Mouse (Mus musculus): ENCODE results near the gene Specc1.

Gene Specc1

DNA sequence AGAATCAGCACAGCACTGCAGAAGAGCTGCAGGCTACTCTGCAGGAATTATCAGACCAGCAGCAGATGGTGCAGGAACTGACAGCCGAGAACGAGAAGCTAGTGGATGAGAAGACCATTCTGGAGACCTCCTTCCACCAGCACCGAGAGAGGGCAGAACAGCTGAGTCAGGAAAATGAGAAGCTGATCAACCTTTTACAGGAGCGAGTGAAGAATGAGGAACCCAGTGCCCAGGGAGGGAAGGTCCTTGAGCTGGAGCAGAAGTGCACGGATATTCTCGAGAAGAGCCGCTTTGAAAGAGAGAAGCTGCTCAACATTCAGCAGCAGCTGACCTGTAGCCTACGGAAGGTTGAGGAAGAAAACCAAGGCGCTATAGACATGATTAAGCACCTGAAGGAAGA is 162.0 kb downstream of the Specc1 start:
- no peak for DNase-seq

DNA sequence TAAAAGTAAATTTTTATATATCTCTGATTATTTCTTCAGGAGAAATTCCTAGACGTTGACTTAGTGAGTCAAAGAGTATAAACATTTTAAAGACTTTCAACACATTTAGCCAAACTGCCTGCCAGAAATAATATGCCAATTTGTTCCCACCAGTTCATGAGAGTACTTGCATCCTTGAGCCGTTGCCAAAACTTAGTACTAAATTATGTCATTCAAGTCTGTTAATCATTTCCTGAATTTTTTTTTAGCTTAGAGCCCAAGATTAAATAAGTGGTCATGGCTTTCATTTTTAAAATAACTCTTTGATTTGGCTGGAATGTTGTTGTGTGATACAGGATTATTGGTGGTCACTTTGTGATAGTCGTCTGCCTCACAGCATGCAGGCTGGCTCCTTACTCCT is 163.3 kb downstream of the Specc1 start:
- no peak for DNase-seq

- DNase-seq, result no peak
Observed at GRCm38 (mm10) chr11:62121365-62121764, 164.8 kb downstream of the Specc1 start.

- peak; percentile 81 to 84 for DNase-seq
Observed at GRCm38 (mm10) chr11:62127692-62128091, 171.1 kb downstream of the Specc1 start.

- DNase-seq, result no peak
Observed at GRCm38 (mm10) chr11:62128197-62128596, 171.6 kb downstream of the Specc1 start.

DNA sequence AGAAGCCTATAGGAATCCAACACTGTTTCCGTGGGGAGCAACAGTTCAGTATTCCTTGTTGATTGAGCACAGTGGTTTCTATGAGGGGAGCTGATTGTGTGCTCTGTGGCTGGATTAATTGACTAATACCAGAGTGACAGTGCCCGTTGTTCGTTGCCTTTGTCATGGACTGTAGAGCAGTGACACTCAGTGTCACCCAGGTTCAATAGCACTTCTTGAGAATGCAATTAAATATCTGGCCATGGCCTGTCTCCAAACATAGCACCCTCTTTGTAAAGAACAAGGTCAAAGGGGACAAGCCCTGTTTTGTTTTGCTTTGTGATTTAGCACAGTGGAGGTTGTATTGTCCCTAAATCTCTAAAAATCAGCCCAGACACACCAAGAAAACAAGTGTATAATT is 173.6 kb downstream of the Specc1 start:
- DNase-seq, result no peak

GRCm38 (mm10) chr11:62130685-62131295 is 174.2 kb downstream of the Specc1 start:
- DNase-seq, result peak in 1 of 2 experiments; percentile 4

GRCm38 (mm10) chr11:62131601-62132000 is 175.0 kb downstream of the Specc1 start:
- DNase-seq, result no peak

DNA sequence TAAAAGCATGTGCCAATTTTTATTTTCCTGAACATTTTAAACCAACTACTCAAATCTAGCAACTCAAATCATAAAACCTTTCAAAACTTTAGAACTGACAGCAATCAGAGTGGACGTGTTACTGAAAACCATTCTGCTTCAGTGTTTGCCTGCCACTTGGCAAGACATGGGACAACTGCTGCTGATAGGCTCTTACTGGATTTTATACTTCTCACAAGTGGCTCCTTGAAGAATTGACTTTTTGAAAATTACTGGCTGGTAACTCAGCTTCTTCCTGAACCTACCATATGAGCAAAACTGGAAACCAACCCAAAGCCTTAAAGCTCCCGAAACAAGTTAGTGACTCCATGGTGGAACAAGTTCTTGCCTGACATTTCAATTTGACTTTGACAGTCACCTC is 177.6 kb downstream of the Specc1 start:
- no peak for DNase-seq

DNA sequence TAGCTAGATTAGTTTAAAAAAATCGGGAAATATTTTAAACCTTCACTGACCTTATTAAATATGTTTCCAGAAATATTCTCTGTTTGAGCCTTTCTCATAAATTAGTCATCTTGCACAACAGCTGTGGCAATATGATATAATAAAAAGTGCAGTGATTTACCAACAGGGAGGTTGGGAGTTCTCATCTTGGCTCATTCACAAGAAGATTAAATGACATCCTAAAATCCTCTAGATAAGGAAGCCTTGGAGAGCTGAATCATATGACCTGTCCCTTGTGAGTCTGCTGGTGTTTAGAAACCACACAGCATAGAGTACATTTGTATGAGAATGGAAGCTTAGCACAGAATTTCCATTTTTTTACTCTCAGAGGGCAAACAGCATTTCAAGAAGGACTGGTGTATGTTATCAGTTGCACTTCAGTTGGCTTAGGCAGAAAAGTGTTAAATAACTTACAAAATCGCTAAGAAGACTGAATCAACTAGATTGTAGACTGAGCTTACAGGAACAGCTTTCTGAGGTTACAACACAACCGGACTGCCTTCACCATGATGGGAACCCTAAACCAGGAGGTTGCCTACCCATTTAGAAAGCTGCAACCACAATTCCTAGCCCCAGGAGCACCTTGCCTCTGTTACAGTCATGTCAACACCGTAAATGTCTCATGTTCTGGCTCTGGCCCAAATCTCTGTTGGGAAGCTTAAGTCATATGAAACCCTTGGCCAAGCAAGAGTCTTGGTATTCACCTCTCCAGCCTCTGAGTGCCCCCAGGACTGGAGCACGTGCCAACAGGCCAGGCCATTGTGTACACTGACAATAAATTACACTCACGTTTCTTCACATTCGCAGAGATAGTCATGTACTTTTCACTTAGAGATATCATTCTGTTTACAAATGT is 188.9 kb downstream of the Specc1 start:
- no peak for DNase-seq

- DNase-seq, result no peak
Observed at GRCm38 (mm10) chr11:62146661-62147060, 190.1 kb downstream of the Specc1 start.

- no peak for DNase-seq
Observed at GRCm38 (mm10) chr11:62148026-62148425, 191.5 kb downstream of the Specc1 start.

- no peak for DNase-seq
Observed at GRCm38 (mm10) chr11:62148449-62148848, 191.9 kb downstream of the Specc1 start.

GRCm38 (mm10) chr11:62153057-62153456 is 196.5 kb downstream of the Specc1 start:
- no peak for DNase-seq

DNA sequence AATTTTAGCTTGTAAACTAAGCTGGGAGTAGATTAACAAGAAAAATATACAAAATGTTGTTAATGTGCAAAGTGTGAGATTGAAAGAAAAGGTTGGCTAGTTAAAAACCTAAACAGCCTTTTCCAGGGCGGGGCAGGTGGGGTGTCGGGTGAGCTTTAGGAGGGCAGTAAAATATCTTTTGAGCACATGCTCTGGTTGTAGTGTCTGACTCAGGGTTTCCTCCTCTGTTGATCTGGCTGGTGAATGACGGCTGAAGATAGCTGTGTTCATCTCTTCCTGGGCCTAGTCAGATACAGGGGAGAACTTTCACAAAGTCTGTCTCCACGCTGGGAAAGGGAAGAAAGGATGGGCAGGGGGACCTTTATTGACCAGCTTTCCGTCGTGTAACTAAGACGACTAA is 203.2 kb downstream of the Specc1 start:
- no peak for DNase-seq

DNA sequence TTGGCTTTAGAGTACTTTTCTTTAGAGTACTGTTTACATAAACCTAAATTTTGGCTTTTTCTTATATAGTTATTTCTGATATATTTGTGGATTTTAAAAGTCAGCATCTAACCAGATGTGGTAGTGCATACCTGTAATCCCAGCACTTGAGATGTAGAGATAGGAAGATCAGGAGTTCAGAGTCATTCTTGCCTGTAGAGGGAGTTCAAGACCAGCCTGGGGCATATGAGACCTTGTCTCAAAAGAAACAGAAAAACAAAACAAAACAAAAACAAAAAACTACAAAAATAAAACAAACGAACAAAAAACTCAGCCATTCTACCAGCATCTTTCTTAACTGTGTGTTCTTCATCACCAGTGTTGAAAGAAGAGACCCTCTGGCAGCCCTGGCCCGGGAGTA is 204.9 kb downstream of the Specc1 start:
- DNase-seq, result no peak

GRCm38 (mm10) chr11:62164357-62164756 is 207.8 kb downstream of the Specc1 start:
- DNase-seq, result no peak

DNA sequence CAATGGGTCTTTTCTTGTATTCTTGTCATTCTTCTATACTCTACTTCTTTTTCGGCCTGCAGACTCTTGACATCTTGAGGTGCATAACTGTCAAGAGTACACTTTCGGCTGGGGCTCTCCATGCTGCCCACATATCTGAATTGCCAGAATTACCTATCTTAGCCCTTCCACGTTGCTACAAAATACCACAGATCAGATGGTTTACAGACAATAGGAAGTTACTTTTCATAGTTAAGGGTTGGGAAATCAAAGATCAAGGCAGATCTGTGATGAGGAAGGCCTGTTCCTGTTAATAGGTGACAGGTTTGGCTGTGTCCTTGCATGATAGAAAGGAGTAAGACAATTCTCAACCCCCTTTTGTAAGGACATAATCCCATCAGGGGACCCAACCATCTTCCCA is 209.9 kb downstream of the Specc1 start:
- no peak for DNase-seq

GRCm38 (mm10) chr11:62168146-62168545 is 211.6 kb downstream of the Specc1 start:
- no peak for DNase-seq

- no peak for DNase-seq
Observed at GRCm38 (mm10) chr11:62177395-62178113, 221.0 kb downstream of the Specc1 start.

DNA sequence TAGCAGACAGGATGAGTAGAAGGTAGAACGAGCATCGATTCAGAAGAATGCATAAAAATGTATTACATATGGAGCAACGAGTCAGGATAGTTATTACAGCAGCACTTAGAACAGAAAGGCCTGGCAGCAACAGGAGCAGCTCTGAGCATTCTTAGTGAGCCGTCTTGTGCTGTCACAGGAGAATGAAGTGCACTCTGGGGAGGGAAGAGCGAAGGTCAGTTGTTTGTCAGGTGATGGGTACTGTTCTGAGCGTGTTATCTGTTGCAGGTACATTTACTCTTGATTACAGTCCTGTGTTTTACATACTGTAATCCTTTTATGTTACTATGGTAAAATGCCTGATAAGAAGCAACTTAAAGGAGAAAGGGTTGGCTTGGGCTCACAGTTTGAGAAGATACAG is 224.2 kb downstream of the Specc1 start:
- no peak for DNase-seq

GRCm38 (mm10) chr11:62184900-62185299 is 228.3 kb downstream of the Specc1 start:
- DNase-seq, result no peak

DNA sequence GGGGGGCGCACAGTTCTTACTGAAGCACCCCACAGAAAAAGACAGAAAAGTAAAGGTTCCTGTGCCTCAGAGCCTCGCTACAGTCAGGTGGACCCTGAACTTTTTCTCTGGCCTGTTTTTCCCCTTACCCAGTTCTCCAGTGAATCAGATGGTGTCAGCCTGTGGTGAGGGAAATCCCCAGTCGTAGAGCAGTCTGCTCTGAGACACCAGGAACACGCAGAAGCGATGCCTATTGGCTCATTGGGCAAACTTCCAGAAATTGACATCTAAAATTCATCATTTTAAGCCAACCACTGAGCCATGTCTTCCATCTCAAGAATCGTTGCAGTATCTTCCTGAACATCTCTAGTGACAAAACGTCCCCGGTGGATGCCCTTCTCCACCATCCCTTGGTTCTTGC is 230.5 kb downstream of the Specc1 start:
- no peak for DNase-seq

GRCm38 (mm10) chr11:62192050-62192449 is 235.5 kb downstream of the Specc1 start:
- no peak for DNase-seq
